ENCODE assay signal across 48 mouse cellular contexts in genomic region chr7:3500406-3500805, GRCm38 (mm10). TPM values are rescaled to one million over a fixed set of nuclear protein-coding genes. Genes with fewer than 3 reads are reported as not detected.
"Had no signal": no experiment of that assay in that cellular context is flagged by ENCODE, and none has a peak within 500 bp of the region (broad histone marks: within the 10 kb centered on the region; RNA-seq: fewer than 3 reads in every experiment).

No protein-coding gene starts in this region.

- H3K27me3 ChIP-seq: heart, embryonic 12.5 days; heart, embryonic 13.5 days; heart, embryonic 15.5 days; hindbrain, embryonic 12.5 days; hindbrain, embryonic 13.5 days; hindbrain, embryonic 15.5 days; intestine, embryonic 15.5 days; kidney, embryonic 15.5 days had no signal

- DNase-seq: heart, postnatal 10 days; heart, postnatal 14 days; heart, postnatal 36 days; heart, postnatal 4 days; kidney, adult 11 months; kidney, adult 18-20 months; kidney, adult 2 months; kidney, adult 8-10 months; kidney, adult 9 months; kidney, postnatal 10 days; kidney, postnatal 14 days; kidney, postnatal 25 days; kidney, postnatal 36 days; kidney, postnatal 4 days; layer of hippocampus, adult 9-11 months; layer of hippocampus, postnatal 36 days had no signal

- H3K4me1 ChIP-seq: heart, embryonic 12.5 days; heart, embryonic 13.5 days; heart, embryonic 15.5 days; hindbrain, embryonic 10.5 days; hindbrain, embryonic 12.5 days; hindbrain, embryonic 13.5 days; hindbrain, embryonic 15.5 days; intestine, embryonic 15.5 days; kidney, embryonic 15.5 days had no signal

- H3K4me2 ChIP-seq: heart, embryonic 12.5 days; heart, embryonic 13.5 days; heart, embryonic 15.5 days; hindbrain, embryonic 12.5 days; hindbrain, embryonic 13.5 days; hindbrain, embryonic 14.5 days; hindbrain, embryonic 15.5 days; intestine, embryonic 15.5 days; kidney, embryonic 15.5 days had no signal

- H3K4me3 ChIP-seq: heart, embryonic 12.5 days; heart, embryonic 13.5 days; heart, embryonic 15.5 days; hindbrain, embryonic 10.5 days; hindbrain, embryonic 12.5 days; hindbrain, embryonic 13.5 days; hindbrain, embryonic 15.5 days; intestine, embryonic 15.5 days; kidney, embryonic 15.5 days; layer of hippocampus, adult 2 months; left cerebral cortex, adult 2 months had no signal

- H3K9me3 ChIP-seq: heart, embryonic 13.5 days; heart, embryonic 15.5 days; hindbrain, embryonic 12.5 days; hindbrain, embryonic 13.5 days; hindbrain, embryonic 15.5 days; intestine, embryonic 15.5 days; kidney, embryonic 15.5 days had no signal

- H3K9ac ChIP-seq: heart, embryonic 12.5 days; heart, embryonic 13.5 days; heart, embryonic 15.5 days; hindbrain, embryonic 12.5 days; hindbrain, embryonic 13.5 days; hindbrain, embryonic 14.5 days; hindbrain, embryonic 15.5 days; intestine, embryonic 15.5 days; kidney, embryonic 15.5 days had no signal

- ATAC-seq: hindbrain, embryonic 16.5 days; hindbrain, postnatal 0 days; inflammation-experienced regulatory T-cells, adult 6 months; intestine, embryonic 15.5 days; intestine, embryonic 16.5 days; intestine, postnatal 0 days had no signal

- H3K27ac ChIP-seq: heart, embryonic 13.5 days; heart, embryonic 15.5 days; hindbrain, embryonic 10.5 days; hindbrain, embryonic 12.5 days; hindbrain, embryonic 13.5 days; hindbrain, embryonic 14.5 days; hindbrain, embryonic 15.5 days; hindbrain, postnatal 0 days; intestine, embryonic 15.5 days; kidney, embryonic 15.5 days; kidney, postnatal 0 days; layer of hippocampus, adult 2 months; left cerebral cortex, adult 2 months had no signal

- H3K36me3 ChIP-seq: heart, embryonic 12.5 days; heart, embryonic 13.5 days; heart, embryonic 15.5 days; hindbrain, embryonic 10.5 days; hindbrain, embryonic 12.5 days; hindbrain, embryonic 13.5 days; hindbrain, embryonic 15.5 days; intestine, embryonic 15.5 days; kidney, embryonic 15.5 days had no signal

RNA-seq across cellular contexts. Expression of gene Tarm1, which starts 2.0 kb away (rescaled TPM):
- total RNA-seq: heart, postnatal 10 days; heart, postnatal 14 days; heart, postnatal 25 days; heart, postnatal 36 days; heart, postnatal 4 days; hindbrain, postnatal 0 days; layer of hippocampus, adult 18-20 months; layer of hippocampus, adult 2 months; layer of hippocampus, postnatal 10 days; layer of hippocampus, postnatal 14 days; layer of hippocampus, postnatal 25 days; layer of hippocampus, postnatal 36 days; left cerebral cortex, adult 18-20 months; left cerebral cortex, adult 8-10 months had no signal
- polyA plus RNA-seq: heart, embryonic 12.5 days; heart, embryonic 13.5 days; heart, embryonic 14.5 days; heart, embryonic 15.5 days; heart, embryonic 16.5 days; heart, postnatal 0 days; hindbrain, embryonic 10.5 days; hindbrain, embryonic 11.5 days; hindbrain, embryonic 12.5 days; hindbrain, embryonic 13.5 days; hindbrain, embryonic 14.5 days; hindbrain, embryonic 15.5 days; hindbrain, embryonic 16.5 days; inflammation-experienced regulatory T-cells, adult 6 months; intestine, embryonic 14.5 days; intestine, embryonic 16.5 days; intestine, postnatal 0 days; kidney, embryonic 14.5 days; kidney, embryonic 16.5 days had no signal
